Mouse (Mus musculus) right cerebral cortex, postnatal 4 days (tissue): ENCODE data around the gene Cdh18.

Experiments used
- DNase-seq: peaks from one replicate; pipeline ENCODE4 v3.0.0-alpha.2; 2022

The Cdh18 gene

GRCm38 (mm10) chr15:23470527-23471475, 922.0 kb downstream of the Cdh18 start:
- DNase-seq: no peak

DNA sequence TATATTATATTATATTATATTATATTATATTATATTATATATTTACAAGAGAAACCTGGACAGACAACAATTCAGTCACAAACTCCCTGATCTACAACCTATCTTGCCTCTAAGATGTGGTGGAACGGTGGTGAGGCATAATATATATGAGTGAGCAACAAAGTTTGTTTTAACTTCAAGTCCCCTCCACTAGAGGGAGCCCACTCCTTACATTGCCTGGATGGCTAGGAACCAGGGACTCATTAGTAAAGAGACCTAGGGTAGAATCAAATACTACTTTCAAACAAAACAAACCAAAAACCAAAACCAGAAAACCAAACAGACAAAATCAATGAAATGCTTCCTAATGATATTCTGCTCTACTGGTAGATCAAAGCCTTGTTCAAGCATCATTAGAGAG, 937.5 kb downstream of the Cdh18 start:
- no peak for DNase-seq

GRCm38 (mm10) chr15:23506480-23506879, 957.7 kb downstream of the Cdh18 start:
- no peak for DNase-seq

- no peak for DNase-seq
Measured at GRCm38 (mm10) chr15:23509694-23510093, 960.9 kb downstream of the Cdh18 start.

- no peak for DNase-seq
Measured at GRCm38 (mm10) chr15:23515786-23516185, 967.0 kb downstream of the Cdh18 start.

DNA sequence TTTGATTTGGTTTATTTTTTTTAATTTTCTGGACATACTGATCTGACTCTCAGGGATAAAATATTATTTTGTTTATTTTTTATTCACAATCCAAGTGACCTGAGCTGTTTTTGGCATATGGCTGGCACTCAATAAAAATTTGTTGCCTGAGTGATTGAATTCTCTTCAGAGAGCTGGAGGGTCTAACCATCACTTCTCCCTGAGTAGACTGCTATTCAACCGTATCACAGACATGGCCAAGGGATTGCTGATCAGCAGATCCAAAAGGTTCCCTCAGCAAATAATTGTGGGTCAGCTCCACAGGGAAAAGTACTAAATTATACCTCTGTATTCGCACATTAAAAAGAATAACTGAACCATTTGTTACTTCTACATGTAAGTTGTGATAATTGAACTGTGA, 969.3 kb downstream of the Cdh18 start:
- DNase-seq: no peak
